Mouse (Mus musculus) left cerebral cortex, adult 2 months (tissue): ENCODE results near the gene Prkar1a. TPM values are rescaled to one million over a fixed set of nuclear protein-coding genes. Genes with fewer than 3 reads are reported as not detected.

Experiments
- DNase-seq, 2 experiments: peaks; one replicate each; pipeline ENCODE4 v3.0.0; 2021 to 2022; ENCODE audit warnings: low spot score in 2 of 2, mixed read lengths in 1 of 2; ENCODE audit errors: extremely low spot score in 1 of 2
- H3K27ac ChIP-seq: fragments of 200-600 bp; 2 replicates; pipeline ENCODE4 v1.8.1; 2022
- H3K4me3 ChIP-seq: fragments of 200-600 bp; 2 replicates; pipeline ENCODE4 v1.8.1; 2022
- CTCF ChIP-seq: fragments of 200-600 bp; IDR thresholded peaks from 2 replicates; pipeline ENCODE4 v1.8.1; 2022; ENCODE audit warnings: antibody characterized with exemption, mild to moderate bottlenecking, moderate library complexity
- intact Hi-C: fragments of 180-260 bp; cut with DNase I; formaldehyde crosslinking; loops from one replicate; pipeline ENCODE4 v1.15.1; 2025
- total RNA-seq, 2 experiments: library from RNA; stranded (reverse); gene quantifications; 2 replicates each; pipeline ENCODE4 v1.2.3; 2021

The Prkar1a gene
- total RNA-seq, 2 experiments from 2014 or later: 572 to 615 TPM

GRCm38 (mm10) chr11:109668115-109668725, 19.0 kb downstream of the Prkar1a start:
- no peak for TF ChIP-seq CTCF
- H3K4me3 ChIP-seq: no peak overlapping the region

GRCm38 (mm10) chr11:109669149-109669708, 20.0 kb downstream of the Prkar1a start:
- H3K27ac ChIP-seq: no peak overlapping the region
- DNase-seq: no peak
- H3K4me3 ChIP-seq: no peak overlapping the region
- no peak for TF ChIP-seq CTCF
- intact Hi-C loops: no loop called here

More at GRCm38 (mm10) chr11:109668115-109668725, 19.0 kb downstream of the Prkar1a start:
- DNase-seq: no peak
- no peak overlapping the region for H3K27ac ChIP-seq
- intact Hi-C loops: no loop called here

- no peak for DNase-seq
- TF ChIP-seq CTCF: peak; percentile 65
- H3K4me3 ChIP-seq: no peak overlapping the region
- H3K27ac ChIP-seq: peak overlapping the region; percentile 63
- intact Hi-C loops: loop anchor here (1.0 to 5.0 kb wide), 3 partner anchors 51 to 190 kb away; no protein-coding TSS in a partner anchor
Measured at GRCm38 (mm10) chr11:109670026-109670916, 21.1 kb downstream of the Prkar1a start.

GRCm38 (mm10) chr11:109671136-109672020, 22.2 kb downstream of the Prkar1a start:
- no peak for TF ChIP-seq CTCF
- intact Hi-C loops: loop anchor here (2.0 to 5.0 kb wide), 2 partner anchors 49 to 126 kb away; no protein-coding TSS in a partner anchor
- peak overlapping the region; percentile 63 for H3K27ac ChIP-seq

GRCm38 (mm10) chr11:109672021-109672324, 22.8 kb downstream of the Prkar1a start:
- TF ChIP-seq CTCF: no peak

More at GRCm38 (mm10) chr11:109671136-109672020, 22.2 kb downstream of the Prkar1a start:
- DNase-seq: no peak
- no peak overlapping the region for H3K4me3 ChIP-seq

DNA sequence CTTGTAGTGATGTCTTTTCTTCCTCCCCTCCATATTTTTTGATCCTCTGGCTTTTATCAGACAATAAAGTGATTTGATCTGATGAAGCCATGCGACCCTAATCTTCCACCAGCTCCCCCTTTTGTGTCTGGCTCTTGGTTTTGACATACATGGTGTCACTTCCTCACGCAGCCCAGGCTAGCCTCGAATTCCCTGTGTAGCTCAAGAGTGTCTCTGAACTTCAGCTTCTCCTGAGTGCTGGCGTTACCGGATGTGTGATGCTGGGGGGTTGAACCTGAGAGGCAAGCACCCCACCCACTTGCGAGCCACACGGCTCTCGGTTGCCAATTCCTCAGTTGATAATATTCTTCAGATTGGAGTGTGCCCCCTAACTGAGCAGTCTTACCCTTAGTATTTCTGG, 23.2 kb downstream of the Prkar1a start:
- H3K27ac ChIP-seq: no peak overlapping the region
- TF ChIP-seq CTCF: no peak
- no peak overlapping the region for H3K4me3 ChIP-seq
- DNase-seq: no peak
- intact Hi-C loops: loop anchor here (5.0 kb wide), 1 partner anchor 125 kb away; no protein-coding TSS in a partner anchor

More at GRCm38 (mm10) chr11:109672021-109672324, 22.8 kb downstream of the Prkar1a start:
- no peak for DNase-seq
- no peak overlapping the region for H3K27ac ChIP-seq
- intact Hi-C loops: loop anchor here (5.0 kb wide), 1 partner anchor 125 kb away; no protein-coding TSS in a partner anchor
- H3K4me3 ChIP-seq: no peak overlapping the region

DNA sequence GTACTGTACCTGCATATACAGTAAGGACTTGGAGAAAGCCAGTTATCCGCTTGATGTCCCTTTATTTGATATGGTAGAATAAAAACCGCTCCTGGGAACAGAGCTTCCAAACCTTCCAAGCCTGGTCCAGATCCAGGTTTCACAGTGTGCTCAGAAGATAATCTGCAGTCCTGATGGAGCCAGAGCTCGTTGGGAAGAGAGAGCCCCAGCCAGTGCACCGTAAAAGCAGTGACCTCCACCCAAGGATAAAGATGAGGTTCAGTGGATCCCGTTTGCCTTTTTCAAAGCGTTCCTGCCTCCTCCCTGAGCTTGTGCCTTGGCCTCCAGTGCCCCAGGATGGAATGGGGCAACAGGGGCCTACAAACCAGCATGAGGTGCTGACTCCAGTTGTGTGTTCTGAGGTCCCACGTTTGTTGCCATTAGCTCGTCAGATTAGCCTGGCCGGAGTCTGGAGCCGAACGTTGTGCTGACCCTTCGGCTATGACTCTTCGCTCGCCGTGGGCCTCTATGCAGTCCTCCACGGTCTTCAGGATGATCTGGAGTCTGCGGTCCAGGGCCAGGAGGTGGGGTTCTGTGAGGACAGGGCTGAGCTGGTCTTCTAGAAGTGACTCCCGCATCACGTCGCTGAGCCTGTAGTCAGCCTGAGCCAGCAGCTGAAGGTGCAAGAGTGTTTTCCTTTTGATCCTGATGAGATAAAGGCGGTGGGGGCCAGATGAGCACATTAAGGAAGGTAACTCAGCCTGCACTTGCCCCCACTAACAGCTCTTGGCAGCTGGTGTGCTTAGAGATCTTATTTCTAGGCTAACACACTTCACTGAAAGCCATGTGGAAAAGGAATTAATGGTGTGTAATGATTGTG, 23.9 kb downstream of the Prkar1a start:
- Histone ChIP-seq H3K27ac (no peak overlapping the region), H3K4me3 (no peak overlapping the region)
- no peak for DNase-seq
- intact Hi-C loops: loop anchor here (5.0 kb wide), 1 partner anchor 124 kb away; no protein-coding TSS in a partner anchor
- no peak for TF ChIP-seq CTCF

GRCm38 (mm10) chr11:109673741-109674140, 24.5 kb downstream of the Prkar1a start:
- intact Hi-C loops: loop anchor here (5.0 kb wide), 1 partner anchor 124 kb away; no protein-coding TSS in a partner anchor
- TF ChIP-seq CTCF: no peak

GRCm38 (mm10) chr11:109674542-109674941, 25.3 kb downstream of the Prkar1a start:
- H3K27ac ChIP-seq: no peak overlapping the region
- DNase-seq: no peak
- H3K4me3 ChIP-seq: no peak overlapping the region
- no peak; the same call in 1 of the 2 replicates for TF ChIP-seq CTCF
- intact Hi-C loops: loop anchor here (5.0 kb wide), 1 partner anchor 123 kb away; no protein-coding TSS in a partner anchor

More at GRCm38 (mm10) chr11:109673741-109674140, 24.5 kb downstream of the Prkar1a start:
- no peak for DNase-seq
- no peak overlapping the region for H3K27ac ChIP-seq
- no peak overlapping the region for H3K4me3 ChIP-seq

- TF ChIP-seq CTCF: no peak
- no peak overlapping the region for H3K27ac ChIP-seq
- intact Hi-C loops: no loop called here
- no peak for DNase-seq
- H3K4me3 ChIP-seq: no peak overlapping the region
Measured at GRCm38 (mm10) chr11:109675208-109675607, 26.0 kb downstream of the Prkar1a start.
